Mouse (Mus musculus) gastrocnemius, postnatal 36 days (tissue): ENCODE measurements at regions not wholly inside any gene's neighbourhood (a gene's known extent, or its start where the extent isn't known, plus 50 kb on each side); places are given as distances from the start of the nearest gene placed in this dataset.

Source experiments
- DNase-seq, 2 experiments: peaks; one replicate each; pipeline ENCODE4 v3.0.0; 2022
- intact Hi-C: fragments of 180-260 bp; cut with DNase I; formaldehyde crosslinking; loops from one replicate; pipeline ENCODE4 v1.15.1; 2025

- DNase-seq = no peak
- intact Hi-C loops = no loop called here
Measured at GRCm38 (mm10) chr13:71263315-71263878, 421.8 kb upstream of the Adamts16 start.

DNA sequence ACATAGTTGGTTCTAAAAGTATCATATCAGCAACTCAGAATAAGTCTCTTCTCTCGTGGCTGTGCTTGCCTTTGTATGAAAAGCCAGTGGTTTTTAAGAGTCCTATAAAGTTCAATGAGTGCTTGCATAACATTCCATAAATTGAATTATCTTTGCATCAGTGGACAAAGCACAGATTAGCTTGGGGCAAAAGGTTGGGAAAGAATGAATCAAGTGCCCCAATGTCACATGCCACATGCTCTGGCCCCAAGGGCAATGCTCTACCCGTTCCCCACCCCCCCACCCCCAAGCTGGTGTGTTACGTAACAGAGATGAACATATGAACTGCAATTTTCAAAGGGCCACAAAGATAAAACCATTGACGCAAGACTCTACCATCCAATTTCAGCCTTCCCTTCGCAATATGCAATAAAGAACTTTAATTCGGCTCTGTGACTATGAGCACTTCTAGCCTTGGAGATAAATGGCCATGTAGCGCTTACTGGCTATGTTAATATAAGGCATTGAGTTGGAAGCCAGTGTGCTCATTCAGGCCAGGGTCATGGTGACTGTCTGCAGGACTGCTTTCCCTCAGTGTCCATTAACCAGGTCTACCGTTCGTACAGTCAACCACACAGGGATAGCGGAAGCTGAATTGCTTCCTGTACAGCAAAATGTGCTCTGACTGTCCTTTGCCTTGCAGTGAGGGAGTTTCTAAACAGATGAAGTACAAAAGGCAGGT, 421.1 kb upstream of the Adamts16 start:
- no peak for DNase-seq
- intact Hi-C loops = no loop called here

- DNase-seq = no peak
- intact Hi-C loops = no loop called here
Measured at GRCm38 (mm10) chr13:71254016-71254415, 412.4 kb upstream of the Adamts16 start.

DNA sequence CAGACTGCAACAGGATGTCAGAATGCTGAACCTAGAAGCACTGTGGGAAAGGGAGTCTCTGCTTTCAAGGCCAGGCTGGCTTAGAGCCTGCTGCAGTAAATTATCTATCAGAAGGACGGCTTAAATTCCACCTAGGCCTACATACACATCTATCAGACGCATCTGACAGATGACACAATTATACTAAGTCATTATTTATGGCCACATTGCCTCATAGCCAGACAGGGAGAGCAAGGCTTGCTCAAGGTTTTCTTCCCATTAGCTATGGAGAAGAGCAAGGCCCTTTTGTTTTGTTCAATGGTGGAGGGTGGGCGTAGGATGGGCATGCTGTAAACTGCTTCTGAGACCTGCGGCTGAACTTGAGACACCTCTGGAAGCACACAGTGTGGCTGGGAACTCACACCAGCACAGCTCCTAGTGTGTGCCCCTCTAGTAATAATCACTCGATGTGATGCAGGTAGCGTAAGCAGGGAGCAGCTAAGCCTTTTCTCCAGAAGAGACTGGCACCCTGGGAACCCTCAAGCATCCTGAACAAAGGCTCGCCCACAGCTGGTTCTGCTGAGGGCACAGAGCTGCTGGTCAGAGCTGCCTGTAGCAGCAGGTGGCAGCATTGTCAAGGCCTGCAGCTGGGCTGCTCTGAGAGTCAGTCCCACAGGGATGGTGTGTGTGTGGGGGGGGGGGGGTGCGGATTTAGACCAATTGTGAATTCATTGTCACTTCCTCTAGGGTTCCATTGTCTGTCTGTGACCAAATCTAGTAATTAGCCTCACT, 406.8 kb upstream of the Adamts16 start:
- DNase-seq = no peak

GRCm38 (mm10) chr13:71247241-71247640, 405.6 kb upstream of the Adamts16 start:
- intact Hi-C loops = no loop called here
- DNase-seq = no peak

More for the DNA sequence above, 406.8 kb upstream of the Adamts16 start:
- intact Hi-C loops = no loop called here

- intact Hi-C loops = no loop called here
- no peak for DNase-seq
Measured at GRCm38 (mm10) chr13:71245326-71245725, 403.7 kb upstream of the Adamts16 start.

DNA sequence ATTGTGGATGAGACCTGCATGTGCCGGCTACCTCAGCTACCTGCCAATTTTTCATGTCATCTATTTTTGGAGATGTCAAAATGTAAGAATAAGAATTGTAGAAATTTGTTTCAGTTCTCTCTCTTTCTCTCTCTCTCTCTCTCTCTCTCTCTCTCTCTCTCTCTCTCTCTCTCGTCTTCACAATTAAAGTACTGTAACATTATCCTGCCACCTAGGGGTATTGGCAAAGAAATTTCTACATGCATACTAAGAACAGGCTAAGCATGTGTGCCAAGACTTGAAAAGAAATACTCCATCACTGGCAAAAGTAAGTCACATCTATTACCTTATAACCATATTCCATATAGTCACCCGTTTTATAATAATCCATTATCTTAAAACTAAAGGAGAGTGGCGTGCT, 398.2 kb upstream of the Adamts16 start:
- intact Hi-C loops = no loop called here
- no peak for DNase-seq

GRCm38 (mm10) chr13:71235338-71235737, 393.7 kb upstream of the Adamts16 start:
- no peak for DNase-seq
- intact Hi-C loops = no loop called here

- intact Hi-C loops = no loop called here
Measured at GRCm38 (mm10) chr13:71231182-71231581, 389.6 kb upstream of the Adamts16 start.

GRCm38 (mm10) chr13:71214776-71215175, 373.2 kb upstream of the Adamts16 start:
- no peak for DNase-seq
- intact Hi-C loops = no loop called here

More at GRCm38 (mm10) chr13:71231182-71231581, 389.6 kb upstream of the Adamts16 start:
- DNase-seq = no peak

DNA sequence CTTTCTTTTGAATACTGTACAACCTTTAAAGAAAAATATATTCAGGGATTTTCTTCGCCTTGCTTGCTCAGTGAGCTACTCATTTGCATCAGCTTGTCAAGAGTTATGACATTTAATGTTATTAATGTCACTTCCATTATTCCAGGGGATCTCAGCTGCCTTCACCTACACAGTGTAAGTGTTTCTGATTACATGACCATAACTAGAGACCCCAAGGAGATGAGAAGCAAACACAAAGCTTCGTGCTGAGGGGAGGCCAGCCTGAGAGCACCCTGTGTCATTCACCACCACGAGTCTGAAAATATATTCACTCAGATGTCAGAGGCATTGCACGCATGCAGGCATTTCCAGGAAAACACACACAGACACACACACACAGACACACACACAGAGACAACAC, 369.8 kb upstream of the Adamts16 start:
- no peak for DNase-seq
- intact Hi-C loops = no loop called here

DNA sequence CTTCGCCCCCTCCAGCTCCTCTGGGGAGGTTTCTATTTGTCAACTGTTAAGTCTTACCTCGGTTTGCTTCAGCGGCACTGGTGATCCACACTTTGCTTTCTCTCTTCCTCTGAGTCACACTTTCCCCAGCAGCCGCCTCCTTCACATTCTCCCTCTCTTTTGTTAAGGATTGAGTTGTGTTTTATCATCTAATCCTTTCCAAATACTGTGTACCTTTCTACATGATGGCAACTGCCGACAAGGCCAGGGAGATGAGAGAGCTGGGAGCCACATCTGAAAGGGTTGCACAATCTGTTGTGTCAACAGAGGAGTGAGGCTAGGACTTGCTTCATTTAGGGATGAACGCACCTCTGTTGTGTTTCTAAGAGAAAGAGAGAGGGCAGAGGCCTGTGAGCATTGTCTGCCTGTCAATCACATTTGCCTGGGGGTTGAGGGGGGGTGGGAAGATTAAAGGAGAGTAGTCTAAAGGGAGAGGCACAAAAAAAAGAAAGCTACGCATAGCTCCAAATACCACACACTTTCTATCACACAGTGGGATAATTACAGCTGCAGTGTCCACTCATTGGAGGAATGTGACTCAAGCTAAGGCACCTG, 369.1 kb upstream of the Adamts16 start:
- no peak for DNase-seq
- intact Hi-C loops = no loop called here

DNA sequence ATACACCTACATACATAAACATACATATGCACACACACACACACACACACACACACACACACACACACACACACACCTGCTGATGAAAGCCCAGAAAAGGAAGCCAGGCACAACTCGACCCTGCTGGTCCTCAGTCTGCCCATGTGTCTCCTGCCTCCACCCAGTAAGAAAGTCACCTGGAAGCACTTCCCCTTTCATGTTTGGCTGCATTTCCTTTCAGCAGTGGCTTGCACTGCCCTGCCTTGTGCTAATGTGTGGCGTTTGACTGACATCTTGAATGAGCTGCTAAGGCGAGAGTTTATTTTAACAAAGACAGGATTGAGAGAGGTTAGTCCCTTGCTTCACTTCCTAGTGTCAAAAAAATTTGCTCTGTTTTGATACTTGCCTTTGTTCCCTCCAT, 364.1 kb upstream of the Adamts16 start:
- no peak for DNase-seq
- intact Hi-C loops = no loop called here

DNA sequence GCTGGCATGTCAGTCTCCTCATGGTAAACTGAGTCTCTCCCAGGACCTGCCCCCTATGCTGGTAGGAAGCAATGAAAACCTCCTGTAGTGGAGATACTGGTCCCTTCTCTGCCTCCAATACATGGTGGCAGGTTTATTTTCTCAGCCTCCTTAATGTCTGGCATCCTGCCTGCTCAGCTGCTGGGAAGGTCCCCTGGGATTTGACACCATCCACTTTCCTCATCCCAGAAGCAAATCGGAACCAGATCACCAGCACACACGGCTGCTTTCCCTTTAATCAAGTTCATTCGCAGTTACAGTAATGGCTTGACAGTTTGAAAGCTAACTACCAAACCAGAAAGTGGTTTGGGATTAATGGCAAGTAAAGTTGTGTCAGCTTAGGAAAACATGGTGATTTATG, 359.0 kb upstream of the Adamts16 start:
- DNase-seq = no peak
- intact Hi-C loops = no loop called here

DNA sequence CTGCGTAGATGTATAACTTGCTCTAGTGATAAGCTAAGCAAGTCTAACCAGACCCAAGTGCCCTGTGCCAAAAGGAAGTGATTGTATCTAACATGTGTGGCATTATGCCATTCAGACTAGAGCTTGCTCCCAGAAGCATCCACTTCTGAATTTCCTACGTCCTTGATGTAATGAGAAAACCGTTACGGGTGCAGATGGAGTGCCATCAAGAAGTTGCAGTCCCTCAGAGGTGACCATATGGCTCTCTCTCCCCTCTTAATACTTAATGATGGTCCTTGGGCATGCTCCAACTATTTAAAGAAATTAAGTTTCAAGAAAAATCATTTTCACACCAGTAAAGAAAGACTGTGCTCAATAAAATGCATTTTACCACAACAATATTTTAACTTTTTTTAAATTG, 354.1 kb upstream of the Adamts16 start:
- DNase-seq = no peak
- intact Hi-C loops = no loop called here

DNA sequence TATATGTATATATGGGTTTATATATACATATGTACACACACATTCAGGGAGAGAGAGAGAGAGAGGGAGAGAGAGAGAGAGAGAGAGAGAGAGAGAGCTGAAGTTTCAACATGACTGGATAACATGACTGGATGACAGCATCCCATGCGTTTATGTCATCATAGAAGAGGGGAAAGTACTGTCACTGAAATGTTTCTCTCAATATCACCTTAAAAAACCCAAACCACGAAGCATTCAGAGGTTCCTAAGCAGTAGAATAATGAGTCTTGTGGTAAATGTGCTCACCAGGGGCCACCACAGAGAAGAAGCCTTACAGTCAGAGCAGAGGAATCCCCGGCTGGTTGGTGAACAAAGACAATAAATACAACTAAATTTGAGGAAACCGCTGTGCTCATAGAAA, 342.9 kb upstream of the Adamts16 start:
- intact Hi-C loops = no loop called here
- no peak for DNase-seq

- DNase-seq = no peak
- intact Hi-C loops = no loop called here
Measured at GRCm38 (mm10) chr13:71179083-71179482, 337.5 kb upstream of the Adamts16 start.

DNA sequence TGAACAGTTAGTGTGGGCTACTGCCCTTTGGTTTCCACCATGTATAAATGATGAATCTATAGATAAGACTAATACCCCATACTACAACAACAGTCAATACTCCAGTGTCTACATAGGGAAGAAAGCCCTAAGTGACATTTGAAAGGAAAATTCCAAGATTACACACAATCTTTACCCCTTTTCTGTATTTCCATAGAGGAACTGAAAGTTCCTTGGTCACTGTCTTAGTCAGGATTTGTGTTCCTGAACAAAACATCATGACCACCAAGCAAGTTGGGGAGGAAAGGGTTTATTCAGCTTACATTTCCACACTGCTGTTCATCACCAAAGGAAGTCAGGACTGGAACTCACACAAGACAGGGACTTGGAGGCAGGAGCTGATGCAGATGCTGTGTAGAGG, 332.7 kb upstream of the Adamts16 start:
- intact Hi-C loops = no loop called here
- no peak for DNase-seq

GRCm38 (mm10) chr13:71166226-71166625, 324.6 kb upstream of the Adamts16 start:
- no peak for DNase-seq
- intact Hi-C loops = no loop called here

DNA sequence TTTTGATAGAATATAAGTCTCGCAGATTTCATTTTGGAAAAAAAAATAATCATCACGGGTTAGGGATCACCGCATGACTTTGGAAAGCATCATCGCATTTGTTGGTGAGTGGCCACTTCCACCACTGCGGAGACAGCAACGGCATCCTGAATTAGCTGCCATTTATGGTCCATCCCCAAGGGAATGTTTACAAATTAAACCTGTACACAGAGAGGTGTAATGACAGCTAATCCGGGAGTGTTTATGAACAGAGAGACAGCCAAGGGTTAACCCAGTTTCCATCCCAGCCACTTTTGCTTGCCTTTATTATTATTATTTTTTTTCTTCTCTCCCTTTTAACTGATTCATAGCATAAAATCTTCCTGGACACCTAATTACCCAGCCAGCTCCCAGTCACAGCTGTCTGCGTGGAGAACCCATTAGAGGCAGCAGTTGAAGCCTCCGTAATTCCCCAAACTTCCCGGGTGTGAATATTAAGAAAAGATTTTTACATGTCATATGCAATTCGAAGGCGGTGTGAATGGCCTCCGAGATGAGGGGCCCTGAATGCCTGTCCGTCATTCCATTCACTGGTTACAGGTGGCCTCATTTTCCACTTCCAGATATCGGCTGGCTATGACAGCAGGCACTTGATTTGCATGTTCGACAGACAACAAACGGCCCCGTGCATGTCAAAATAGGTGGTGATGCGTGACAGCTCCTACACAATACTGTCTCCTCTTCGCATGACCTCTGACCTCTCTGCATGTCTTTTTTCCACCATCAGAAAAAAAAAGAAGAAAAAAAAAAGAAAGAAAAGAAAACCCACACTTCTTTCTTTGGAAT, 323.7 kb upstream of the Adamts16 start:
- no peak for DNase-seq
- intact Hi-C loops = no loop called here

DNA sequence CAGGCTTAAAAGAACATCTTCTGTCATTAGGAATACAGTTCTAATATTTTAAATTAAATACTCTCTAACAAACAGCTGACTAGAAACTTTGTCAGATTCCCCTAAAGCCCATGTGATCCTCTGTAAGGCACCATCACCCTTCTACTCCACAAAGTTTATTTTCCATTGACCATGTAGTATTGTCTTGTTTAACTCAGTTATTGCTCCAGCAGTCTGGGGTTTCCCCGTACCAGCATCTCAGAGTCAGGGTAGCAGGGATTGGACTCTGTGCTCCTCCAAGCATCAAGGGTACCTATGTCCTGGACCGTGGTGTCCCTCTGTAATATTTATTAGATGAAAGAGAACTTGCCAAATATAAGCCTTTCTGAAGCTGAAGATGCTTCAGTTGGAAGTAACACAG, 322.4 kb upstream of the Adamts16 start:
- no peak for DNase-seq
- intact Hi-C loops = no loop called here
